In genomic region chr7:132808051-132808796, GRCm38 (mm10) we compare ENCODE assay signal across 8 mouse cellular contexts. TPM values are rescaled to one million over a fixed set of nuclear protein-coding genes. Genes with fewer than 3 reads are reported as not detected.
DNase-seq lines count a peak whose midpoint lies in the region; ATAC-seq lines count a peak whose summit lies in the region.

No protein-coding gene starts in this region.

- no peak overlapping the region for H3K4me3 ChIP-seq in intestine, embryonic 14.5 days (ENCODE audit: low read depth, low read length)

- no peak; the same call in 1 of the 2 replicates for ATAC-seq in intestine, embryonic 14.5 days (replicated peaks; ENCODE audit: low FRiP score, low TSS enrichment, low read depth)

- DNase-seq in heart, adult 11 months = peak; percentile 91
- no peak for DNase-seq in heart, adult 9 months (ENCODE audit: low spot score in 2 of 2)
- peak; percentile 17 for DNase-seq in thymus, postnatal 4 days
- DNase-seq in thymus, postnatal 36 days = no peak
- no peak for DNase-seq in intestine, embryonic 14.5 days (ENCODE audit: low spot score)
- DNase-seq in neural tube, embryonic 10.5 days (ENCODE audit: extremely low spot score, low spot score) = peak; percentile 19
- DNase-seq in adrenal gland, postnatal 10 days = no peak
- DNase-seq in urinary bladder, postnatal 36 days (ENCODE audit: low spot score in 2 of 2) = no peak

- no peaks in the 10 kb centered on the region for H3K36me3 ChIP-seq in intestine, embryonic 14.5 days (ENCODE audit: control insufficient read depth, insufficient read depth, low read length)

- peak overlapping the region; percentile 88; the same call in 1 of the 2 replicates for H3K27ac ChIP-seq in intestine, embryonic 14.5 days (ENCODE audit: low read depth)

- H3K4me2 ChIP-seq in intestine, embryonic 14.5 days (ENCODE audit: low read length) = 0 out of 2 replicates have a peak overlapping the region, but pooled peaks have one; percentile 37

- WGBS in intestine, embryonic 14.5 days = 30% methylated on average over 7 of the region's 7 CpGs

- no peaks in the 10 kb centered on the region for H3K9me3 ChIP-seq in intestine, embryonic 14.5 days (ENCODE audit: control insufficient read depth, low read length)

- no peaks in the 10 kb centered on the region for H3K27me3 ChIP-seq in intestine, embryonic 14.5 days (replicated peaks; ENCODE audit: control insufficient read depth, insufficient read depth, low read length)

- H3K4me1 ChIP-seq in intestine, embryonic 14.5 days (replicated peaks; ENCODE audit: control insufficient read depth, insufficient read depth, low read length) = peaks cover 72% of the 10 kb centered on the region

- no peak overlapping the region for H3K9ac ChIP-seq in intestine, embryonic 14.5 days (ENCODE audit: low read length)

RNA-seq across cellular contexts. Expression of gene Fam53b, which starts 5.5 kb away (rescaled TPM):
- 20.4 and 23.2 TPM in 2 replicates for polyA plus RNA-seq in intestine, embryonic 14.5 days (2014; fragmentation: Nextera tagmentation; extraction: Ambion mirVana)
- total RNA-seq in adrenal gland, postnatal 10 days (2021) = 10 to 100 TPM; 58.4 to 75.1 TPM

RNA-seq across cellular contexts. Expression of gene Eef1akmt2, which starts 44.2 kb away (rescaled TPM):
- 59.6 and 69.8 TPM in 2 replicates for polyA plus RNA-seq in intestine, embryonic 14.5 days (2014; fragmentation: Nextera tagmentation; extraction: Ambion mirVana)
- total RNA-seq in adrenal gland, postnatal 10 days (2021) = 10 to 100 TPM; 20.9 to 27.4 TPM

RNA-seq across cellular contexts. Expression of gene Abraxas2, which starts 50.8 kb away (rescaled TPM):
- polyA plus RNA-seq in intestine, embryonic 14.5 days (2014; fragmentation: Nextera tagmentation; extraction: Ambion mirVana) = 33.5 and 34.7 TPM in 2 replicates
- 10 to 100 TPM; 31.3 to 33.3 TPM for total RNA-seq in adrenal gland, postnatal 10 days (2021)

Comparison
In these comparisons a context has a peak if more than half of its experiments do, and no peak if none do; other contexts are left out.
1. DNase-seq: peak in heart, adult 11 months (single experiment), thymus, postnatal 4 days (single experiment) and neural tube, embryonic 10.5 days (single experiment); none in heart, adult 9 months (0 of 2), thymus, postnatal 36 days (0 of 2), intestine, embryonic 14.5 days (single experiment), adrenal gland, postnatal 10 days (single experiment) and urinary bladder, postnatal 36 days (0 of 2).